Mouse (Mus musculus): ENCODE measurements around the gene Pnkp. TPM values are rescaled to one million over a fixed set of nuclear protein-coding genes. Genes with fewer than 3 reads are reported as not detected.

Gene Pnkp
- polyA plus RNA-seq, 1 experiment from 2014 or later: 28.0 TPM

MicroRNA genes within 50 kb of the gene (microRNA counts, 519-probe panel; counts per million panel counts)
- not detected for microRNA mmu-miR-707

Small RNA genes within 50 kb of the gene (microRNA-seq; reads per million reads assigned to microRNA genes)
- gene Mir707: not detected

Other genes starting within 250 kb of the Pnkp start
- 1.5 and 4.9 TPM in 2 replicates for gene Myh14, start 186.3 kb upstream of the Pnkp start, polyA plus RNA-seq (2015; fragmentation: Nextera tagmentation; extraction: Ambion mirVana)
- gene Izumo2, start 148.4 kb upstream of the Pnkp start, polyA plus RNA-seq (2015; fragmentation: Nextera tagmentation; extraction: Ambion mirVana): not detected in 2 replicates
- gene Vrk3, start 108.7 kb upstream of the Pnkp start, polyA plus RNA-seq (2015; fragmentation: Nextera tagmentation; extraction: Ambion mirVana): 35.9 and 36.5 TPM in 2 replicates
- 0.54 and 0.80 TPM in 2 replicates for gene Zfp473, start 106.1 kb upstream of the Pnkp start, polyA plus RNA-seq (2015; fragmentation: Nextera tagmentation; extraction: Ambion mirVana)
- 79.2 and 81.5 TPM in 2 replicates for gene Nup62, start 41.1 kb upstream of the Pnkp start, polyA plus RNA-seq (2015; fragmentation: Nextera tagmentation; extraction: Ambion mirVana)
- 2.4 and 4.6 TPM in 2 replicates for gene Il4i1, start 40.8 kb upstream of the Pnkp start, polyA plus RNA-seq (2015; fragmentation: Nextera tagmentation; extraction: Ambion mirVana)
- 2.3 and 2.4 TPM in 2 replicates for gene Atf5, start 40.5 kb upstream of the Pnkp start, polyA plus RNA-seq (2015; fragmentation: Nextera tagmentation; extraction: Ambion mirVana)
- gene Akt1s1, start 8.1 kb upstream of the Pnkp start, polyA plus RNA-seq (2015; fragmentation: Nextera tagmentation; extraction: Ambion mirVana): 103 and 104 TPM in 2 replicates
- 60.5 and 62.3 TPM in 2 replicates for gene Tbc1d17, start 8.1 kb upstream of the Pnkp start, polyA plus RNA-seq (2015; fragmentation: Nextera tagmentation; extraction: Ambion mirVana)
- gene Ptov1, start 12.6 kb downstream of the Pnkp start, polyA plus RNA-seq (2015; fragmentation: Nextera tagmentation; extraction: Ambion mirVana): 210 and 269 TPM in 2 replicates
- 89.4 and 96.0 TPM in 2 replicates for gene Med25, start 35.6 kb downstream of the Pnkp start, polyA plus RNA-seq (2015; fragmentation: Nextera tagmentation; extraction: Ambion mirVana)
- 15.3 and 16.0 TPM in 2 replicates for gene Fuz, start 38.9 kb downstream of the Pnkp start, polyA plus RNA-seq (2015; fragmentation: Nextera tagmentation; extraction: Ambion mirVana)
- 51.8 and 52.0 TPM in 2 replicates for gene Ap2a1, start 72.4 kb downstream of the Pnkp start, polyA plus RNA-seq (2015; fragmentation: Nextera tagmentation; extraction: Ambion mirVana)
- 0.12 and 0.40 TPM in 2 replicates for gene Tsks, start 86.1 kb downstream of the Pnkp start, polyA plus RNA-seq (2015; fragmentation: Nextera tagmentation; extraction: Ambion mirVana)
- gene Cpt1c, start 117.7 kb downstream of the Pnkp start, polyA plus RNA-seq (2015; fragmentation: Nextera tagmentation; extraction: Ambion mirVana): 7.6 and 8.9 TPM in 2 replicates
- gene Prmt1, start 129.4 kb downstream of the Pnkp start, polyA plus RNA-seq (2015; fragmentation: Nextera tagmentation; extraction: Ambion mirVana): 355 and 387 TPM in 2 replicates
- 71.4 and 73.6 TPM in 2 replicates for gene Irf3, start 140.5 kb downstream of the Pnkp start, polyA plus RNA-seq (2015; fragmentation: Nextera tagmentation; extraction: Ambion mirVana)
- 32.2 and 33.3 TPM in 2 replicates for gene Bcl2l12, start 141.6 kb downstream of the Pnkp start, polyA plus RNA-seq (2015; fragmentation: Nextera tagmentation; extraction: Ambion mirVana)
- 22.7 and 26.4 TPM in 2 replicates for gene Scaf1, start 159.2 kb downstream of the Pnkp start, polyA plus RNA-seq (2015; fragmentation: Nextera tagmentation; extraction: Ambion mirVana)
- 74.8 and 85.0 TPM in 2 replicates for gene Rras, start 160.8 kb downstream of the Pnkp start, polyA plus RNA-seq (2015; fragmentation: Nextera tagmentation; extraction: Ambion mirVana)
- 5.6 and 7.3 TPM in 2 replicates for gene Prr12, start 195.7 kb downstream of the Pnkp start, polyA plus RNA-seq (2015; fragmentation: Nextera tagmentation; extraction: Ambion mirVana)
- 53.8 and 55.9 TPM in 2 replicates for gene Nosip, start 205.3 kb downstream of the Pnkp start, polyA plus RNA-seq (2015; fragmentation: Nextera tagmentation; extraction: Ambion mirVana)
- 12.9 and 16.6 TPM in 2 replicates for gene Prrg2, start 205.5 kb downstream of the Pnkp start, polyA plus RNA-seq (2015; fragmentation: Nextera tagmentation; extraction: Ambion mirVana)
- gene Rcn3, start 235.1 kb downstream of the Pnkp start, polyA plus RNA-seq (2015; fragmentation: Nextera tagmentation; extraction: Ambion mirVana): 207 and 214 TPM in 2 replicates
- gene Fcgrt, start 246.7 kb downstream of the Pnkp start, polyA plus RNA-seq (2015; fragmentation: Nextera tagmentation; extraction: Ambion mirVana): 56.8 and 58.2 TPM in 2 replicates

All from heart, embryonic 16.5 days (tissue).